27 mouse cellular contexts compared by ENCODE assay signal in genomic region chr3:108902934-108903333, GRCm38 (mm10). TPM values are rescaled to one million over a fixed set of nuclear protein-coding genes. Genes with fewer than 3 reads are reported as not detected.
A peak's percentile ranks its signal among the peaks of the same experiment; 100 is the strongest.
DNase-seq lines count a peak whose midpoint lies in the region; ATAC-seq lines count a peak whose summit lies in the region.
"Had no signal": no experiment of that assay in that cellular context is flagged by ENCODE, and none has a peak within 500 bp of the region (broad histone marks: within the 10 kb centered on the region; RNA-seq: fewer than 3 reads in every experiment).

No protein-coding gene starts in this region.

- no peak overlapping the region for H3K9ac ChIP-seq in intestine, embryonic 15.5 days
- H3K9ac ChIP-seq in intestine, embryonic 16.5 days (ENCODE audit: low read depth, low read length): no peak overlapping the region
- H3K9ac ChIP-seq in liver, embryonic 13.5 days: no peak overlapping the region
- H3K9ac ChIP-seq: heart, embryonic 15.5 days; hindbrain, embryonic 14.5 days had no signal

- H3K27ac ChIP-seq in intestine, embryonic 15.5 days: no peak overlapping the region
- no peak overlapping the region for H3K27ac ChIP-seq in intestine, embryonic 16.5 days (ENCODE audit: low read length)
- no peak overlapping the region for H3K27ac ChIP-seq in liver, embryonic 13.5 days
- H3K27ac ChIP-seq: heart, adult 2 months; heart, embryonic 15.5 days; hindbrain, embryonic 10.5 days; hindbrain, embryonic 14.5 days had no signal

- no peaks in the 10 kb centered on the region for H3K27me3 ChIP-seq in intestine, embryonic 15.5 days (replicated peaks)
- no peaks in the 10 kb centered on the region for H3K27me3 ChIP-seq in intestine, embryonic 16.5 days (replicated peaks; ENCODE audit: control insufficient read depth, insufficient read depth, low read length)
- no peaks in the 10 kb centered on the region for H3K27me3 ChIP-seq in liver, embryonic 13.5 days
- H3K27me3 ChIP-seq: heart, embryonic 15.5 days had no signal

- peaks cover 16% of the 10 kb centered on the region for H3K36me3 ChIP-seq in intestine, embryonic 15.5 days
- peaks cover 19% of the 10 kb centered on the region for H3K36me3 ChIP-seq in intestine, embryonic 16.5 days (ENCODE audit: control insufficient read depth, insufficient read depth, low read length)
- peaks cover 62% of the 10 kb centered on the region for H3K36me3 ChIP-seq in liver, embryonic 13.5 days

- WGBS in intestine, embryonic 15.5 days: 87% methylated on average over 6 of the region's 6 CpGs
- WGBS in intestine, embryonic 16.5 days: 86% methylated on average over 6 of the region's 6 CpGs
- WGBS in liver, embryonic 13.5 days (ENCODE audit: insufficient replicate concordance): 65% methylated on average over 6 of the region's 6 CpGs

- no peak for DNase-seq in liver, embryonic 13.5 days
- no peak for DNase-seq in thymus, postnatal 0 days (ENCODE audit: low spot score)
- no peak for DNase-seq in yolk sac, embryonic 10.5 days (ENCODE audit: low spot score)
- DNase-seq in kidney, postnatal 36 days: no peak
- DNase-seq: adrenal gland, postnatal 25 days; cerebellum, adult 18-20 months; cerebellum, adult 9-11 months; cerebellum, postnatal 36 days; gastrocnemius, postnatal 10 days; heart, adult 2 months; heart, postnatal 14 days had no signal

- H3K4me2 ChIP-seq in intestine, embryonic 15.5 days (replicated peaks): no peak overlapping the region
- H3K4me2 ChIP-seq in intestine, embryonic 16.5 days (ENCODE audit: low read depth, low read length): no peak overlapping the region
- no peak overlapping the region for H3K4me2 ChIP-seq in liver, embryonic 13.5 days
- H3K4me2 ChIP-seq: heart, embryonic 11.5 days; heart, embryonic 15.5 days; hindbrain, embryonic 14.5 days had no signal

- no peaks in the 10 kb centered on the region for H3K4me1 ChIP-seq in intestine, embryonic 15.5 days (replicated peaks)
- H3K4me1 ChIP-seq in intestine, embryonic 16.5 days (ENCODE audit: control insufficient read depth, insufficient read depth, low read length): no peaks in the 10 kb centered on the region
- peaks cover 11% of the 10 kb centered on the region for H3K4me1 ChIP-seq in liver, embryonic 13.5 days (replicated peaks)
- H3K4me1 ChIP-seq: heart, embryonic 15.5 days; hindbrain, embryonic 10.5 days had no signal

- peak; percentile 58 for ATAC-seq in intestine, embryonic 15.5 days
- ATAC-seq in intestine, embryonic 16.5 days: no peak
- 0 out of 2 replicates have a peak, but pooled peaks have one; percentile 78 for ATAC-seq in erythroblast, adult 5-6 weeks (replicated peaks; ENCODE audit: low FRiP score, poor library complexity, severe bottlenecking)
- ATAC-seq in liver, embryonic 13.5 days (ENCODE audit: low read depth): peak; percentile 74
- ATAC-seq: activated CD4-positive, CD25-positive, alpha-beta regulatory T cell, adult 4 months; forebrain, embryonic 16.5 days had no signal

- no peaks in the 10 kb centered on the region for H3K9me3 ChIP-seq in intestine, embryonic 15.5 days
- no peaks in the 10 kb centered on the region for H3K9me3 ChIP-seq in intestine, embryonic 16.5 days (ENCODE audit: control insufficient read depth, low read length)
- H3K9me3 ChIP-seq in liver, embryonic 13.5 days (replicated peaks): no peaks in the 10 kb centered on the region
- H3K9me3 ChIP-seq: heart, embryonic 15.5 days; hindbrain, embryonic 10.5 days had no signal

- no peak overlapping the region for H3K4me3 ChIP-seq in intestine, embryonic 15.5 days (replicated peaks)
- no peak overlapping the region for H3K4me3 ChIP-seq in intestine, embryonic 16.5 days (ENCODE audit: low read length)
- no peak overlapping the region for H3K4me3 ChIP-seq in liver, embryonic 13.5 days (replicated peaks)
- H3K4me3 ChIP-seq: erythroblast, embryonic 14.5 days; heart, adult 2 months; heart, embryonic 15.5 days; hindbrain, embryonic 10.5 days had no signal

RNA-seq across cellular contexts. Expression of gene Prpf38b, which starts 8.6 kb away (rescaled TPM):
- 74.4 and 79.3 TPM in 2 replicates for polyA plus RNA-seq in intestine, embryonic 15.5 days (2015; fragmentation: Nextera tagmentation; extraction: Ambion mirVana)
- 53.6 and 57.8 TPM in 2 replicates for polyA plus RNA-seq in intestine, embryonic 16.5 days (2015; fragmentation: Nextera tagmentation; extraction: Ambion mirVana)
- 51.4 and 52.3 TPM in 2 replicates for total RNA-seq in erythroblast, adult 5-6 weeks (2015; ENCODE audit: low replicate concordance)
- 128 and 134 TPM in 2 replicates for total RNA-seq in erythroblast, adult 5-6 weeks (2017; ENCODE audit: low replicate concordance)
- 37.9 and 52.9 TPM in 2 replicates for polyA plus RNA-seq in liver, embryonic 13.5 days (2015; fragmentation: Nextera tagmentation; extraction: Ambion mirVana)
- 96.0 and 112 TPM in 2 replicates for polyA plus RNA-seq in thymus, postnatal 0 days (2015; fragmentation: Nextera tagmentation; extraction: Ambion mirVana)

RNA-seq across cellular contexts. Expression of gene Fndc7, which starts 13.1 kb away (rescaled TPM):
- 0.05 and 0.14 TPM in 2 replicates for polyA plus RNA-seq in intestine, embryonic 15.5 days (2015; fragmentation: Nextera tagmentation; extraction: Ambion mirVana)
- polyA plus RNA-seq in intestine, embryonic 16.5 days (2015; fragmentation: Nextera tagmentation; extraction: Ambion mirVana): 0.11 and 0.47 TPM in 2 replicates
- not detected in 2 replicates for total RNA-seq in erythroblast, adult 5-6 weeks (2015; ENCODE audit: low replicate concordance)
- 0.14 and 1.4 TPM in 2 replicates for total RNA-seq in erythroblast, adult 5-6 weeks (2017; ENCODE audit: low replicate concordance)
- 0.05 TPM in 1 of 2 replicates, not detected in the other for polyA plus RNA-seq in liver, embryonic 13.5 days (2015; fragmentation: Nextera tagmentation; extraction: Ambion mirVana)
- 0.95 and 1.3 TPM in 2 replicates for polyA plus RNA-seq in thymus, postnatal 0 days (2015; fragmentation: Nextera tagmentation; extraction: Ambion mirVana)
- total RNA-seq: MEL had no signal
- polyA plus RNA-seq: erythroblast, embryonic 14.5 days; forebrain, embryonic 11.5 days; forebrain, embryonic 16.5 days; heart, embryonic 11.5 days; hindbrain, embryonic 14.5 days had no signal

RNA-seq across cellular contexts. Expression of gene Henmt1, which starts 36.7 kb away (rescaled TPM):
- polyA plus RNA-seq in intestine, embryonic 15.5 days (2015; fragmentation: Nextera tagmentation; extraction: Ambion mirVana): 0.21 and 0.45 TPM in 2 replicates
- polyA plus RNA-seq in intestine, embryonic 16.5 days (2015; fragmentation: Nextera tagmentation; extraction: Ambion mirVana): 0.12 and 0.28 TPM in 2 replicates
- total RNA-seq in erythroblast, adult 5-6 weeks (2015; ENCODE audit: low replicate concordance): not detected in 2 replicates
- not detected in 2 replicates for total RNA-seq in erythroblast, adult 5-6 weeks (2017; ENCODE audit: low replicate concordance)
- 0.08 TPM in 1 of 2 replicates, not detected in the other for polyA plus RNA-seq in liver, embryonic 13.5 days (2015; fragmentation: Nextera tagmentation; extraction: Ambion mirVana)
- polyA plus RNA-seq in thymus, postnatal 0 days (2015; fragmentation: Nextera tagmentation; extraction: Ambion mirVana): 2.2 and 2.3 TPM in 2 replicates
- total RNA-seq: adrenal gland, adult 18-20 months; adrenal gland, postnatal 25 days; gastrocnemius, postnatal 10 days; gastrocnemius, postnatal 4 days; heart, adult 2 months; heart, postnatal 14 days; MEL had no signal
- polyA plus RNA-seq: erythroblast, embryonic 14.5 days; heart, adult 2 months; heart, embryonic 15.5 days had no signal

RNA-seq across cellular contexts. Expression of gene Gm9857, which starts 37.3 kb away (rescaled TPM):
- not detected in 2 replicates for polyA plus RNA-seq in intestine, embryonic 15.5 days (2015; fragmentation: Nextera tagmentation; extraction: Ambion mirVana)
- polyA plus RNA-seq in intestine, embryonic 16.5 days (2015; fragmentation: Nextera tagmentation; extraction: Ambion mirVana): not detected in 2 replicates
- not detected in 2 replicates for total RNA-seq in erythroblast, adult 5-6 weeks (2015; ENCODE audit: low replicate concordance)
- not detected in 2 replicates for total RNA-seq in erythroblast, adult 5-6 weeks (2017; ENCODE audit: low replicate concordance)
- polyA plus RNA-seq in liver, embryonic 13.5 days (2015; fragmentation: Nextera tagmentation; extraction: Ambion mirVana): not detected in 2 replicates
- polyA plus RNA-seq in thymus, postnatal 0 days (2015; fragmentation: Nextera tagmentation; extraction: Ambion mirVana): not detected in 2 replicates
- total RNA-seq: adrenal gland, adult 18-20 months; adrenal gland, postnatal 25 days; gastrocnemius, postnatal 10 days; gastrocnemius, postnatal 4 days; heart, adult 2 months; heart, postnatal 14 days; MEL had no signal
- polyA plus RNA-seq: activated CD4-positive, CD25-positive, alpha-beta regulatory T cell, adult 4 months; C2C12; embryonic facial prominence, embryonic 14.5 days; erythroblast, embryonic 14.5 days; forebrain, embryonic 11.5 days; heart, adult 2 months; heart, embryonic 11.5 days; heart, embryonic 15.5 days; hindbrain, embryonic 10.5 days; hindbrain, embryonic 14.5 days had no signal
